ENCODE assay signal across 30 mouse cellular contexts in genomic region chr2:101673547-101673946, GRCm38 (mm10). TPM values are rescaled to one million over a fixed set of nuclear protein-coding genes. Genes with fewer than 3 reads are reported as not detected.
DNase-seq lines count a peak whose midpoint lies in the region; ATAC-seq lines count a peak whose summit lies in the region.
"Had no signal": no experiment of that assay in that cellular context is flagged by ENCODE, and none has a peak within 500 bp of the region (broad histone marks: within the 10 kb centered on the region; RNA-seq: fewer than 3 reads in every experiment).

No protein-coding gene starts in this region.

- no peak overlapping the region for H3K4me2 ChIP-seq in limb, embryonic 15.5 days
- H3K4me2 ChIP-seq: embryonic facial prominence, embryonic 13.5 days; forebrain, embryonic 12.5 days; forebrain, embryonic 15.5 days; heart, embryonic 13.5 days; hindbrain, embryonic 12.5 days; hindbrain, embryonic 15.5 days had no signal

- peak; percentile 15 for DNase-seq in cerebellum, adult 11-12 months
- no peak for DNase-seq in cerebellum, adult 11 months
- DNase-seq in cerebellum, postnatal 25 days = peak; percentile 13 to 42
- DNase-seq in layer of hippocampus, adult 18-20 months (ENCODE audit: low spot score in 2 of 2) = peak; percentile 17 to 57
- DNase-seq in layer of hippocampus, adult 9-10 months (ENCODE audit: low spot score) = no peak
- DNase-seq in limb, embryonic 10.5 days (ENCODE audit: low spot score) = no peak
- DNase-seq: adrenal gland, adult 8-10 months; adrenal gland, postnatal 25 days; cerebellum, adult 9-10 months; embryo, embryonic 11 days; gastrocnemius, postnatal 25 days; heart, adult 2 months; heart, postnatal 14 days had no signal

- WGBS in limb, embryonic 15.5 days = 70% methylated on average over 3 of the region's 3 CpGs
- WGBS in limb, embryonic 10.5 days = 74% methylated on average over 3 of the region's 3 CpGs

- no peaks in the 10 kb centered on the region for H3K9me3 ChIP-seq in limb, embryonic 15.5 days
- H3K9me3 ChIP-seq in limb, embryonic 10.5 days (replicated peaks) = no peaks in the 10 kb centered on the region
- H3K9me3 ChIP-seq: embryonic facial prominence, embryonic 10.5 days; embryonic facial prominence, embryonic 13.5 days; forebrain, embryonic 12.5 days; forebrain, embryonic 15.5 days; heart, embryonic 10.5 days; heart, embryonic 13.5 days; hindbrain, embryonic 12.5 days; hindbrain, embryonic 15.5 days had no signal

- H3K27ac ChIP-seq in limb, embryonic 15.5 days = 0 out of 2 replicates have a peak overlapping the region, but pooled peaks have one; percentile 43
- H3K27ac ChIP-seq in limb, embryonic 10.5 days = no peak overlapping the region
- H3K27ac ChIP-seq: embryonic facial prominence, embryonic 10.5 days; embryonic facial prominence, embryonic 13.5 days; forebrain, embryonic 12.5 days; forebrain, embryonic 15.5 days; heart, adult 2 months; heart, embryonic 10.5 days; heart, embryonic 13.5 days; hindbrain, embryonic 12.5 days; hindbrain, embryonic 15.5 days had no signal

- H3K27me3 ChIP-seq in limb, embryonic 15.5 days = no peaks in the 10 kb centered on the region
- 0 out of 2 replicates have a peak, but pooled peaks cover 7% of the 10 kb centered on the region for H3K27me3 ChIP-seq in limb, embryonic 10.5 days (ENCODE audit: low read depth, poor library complexity, severe bottlenecking)
- H3K27me3 ChIP-seq: hindbrain, embryonic 15.5 days had no signal

- no peak overlapping the region for H3K9ac ChIP-seq in limb, embryonic 15.5 days
- H3K9ac ChIP-seq: embryonic facial prominence, embryonic 13.5 days; forebrain, embryonic 12.5 days; forebrain, embryonic 15.5 days; heart, embryonic 13.5 days; hindbrain, embryonic 12.5 days; hindbrain, embryonic 15.5 days had no signal

- H3K36me3 ChIP-seq in limb, embryonic 15.5 days = no peaks in the 10 kb centered on the region
- H3K36me3 ChIP-seq in limb, embryonic 10.5 days = no peaks in the 10 kb centered on the region
- H3K36me3 ChIP-seq: embryonic facial prominence, embryonic 10.5 days; embryonic facial prominence, embryonic 13.5 days; forebrain, embryonic 12.5 days; forebrain, embryonic 15.5 days; heart, embryonic 10.5 days; heart, embryonic 13.5 days; hindbrain, embryonic 12.5 days; hindbrain, embryonic 15.5 days had no signal

- no peak overlapping the region for H3K4me3 ChIP-seq in limb, embryonic 15.5 days
- H3K4me3 ChIP-seq in limb, embryonic 10.5 days = no peak overlapping the region
- H3K4me3 ChIP-seq: embryonic facial prominence, embryonic 10.5 days; embryonic facial prominence, embryonic 13.5 days; erythroblast, embryonic 14.5 days; forebrain, embryonic 12.5 days; forebrain, embryonic 15.5 days; heart, adult 2 months; heart, embryonic 10.5 days; heart, embryonic 13.5 days; hindbrain, embryonic 12.5 days; hindbrain, embryonic 15.5 days had no signal

- no peaks in the 10 kb centered on the region for H3K4me1 ChIP-seq in limb, embryonic 15.5 days
- peaks cover 4% of the 10 kb centered on the region; the same call in 1 of the 2 replicates for H3K4me1 ChIP-seq in limb, embryonic 10.5 days
- H3K4me1 ChIP-seq: embryonic facial prominence, embryonic 10.5 days; embryonic facial prominence, embryonic 13.5 days; forebrain, embryonic 12.5 days; heart, embryonic 10.5 days; heart, embryonic 13.5 days; hindbrain, embryonic 12.5 days had no signal

- ATAC-seq in cerebellum, adult (ENCODE audit: insufficient number of reproducible peaks, low FRiP score, low TSS enrichment) = no peak; the same call in 1 of the 2 replicates
- no peak for ATAC-seq in limb, embryonic 15.5 days (ENCODE audit: insufficient number of reproducible peaks, low FRiP score, low TSS enrichment, low read depth)
- ATAC-seq: activated CD4-positive, CD25-positive, alpha-beta regulatory T cell, adult 4 months; forebrain, embryonic 15.5 days had no signal

RNA-seq across cellular contexts. Expression of gene Traf6, which starts 4.7 kb away (rescaled TPM):
- total RNA-seq in layer of hippocampus, adult 18-20 months (2021) = 10 to 100 TPM; 15.7 to 15.8 TPM
- 10.3 and 10.5 TPM in 2 replicates for polyA plus RNA-seq in limb, embryonic 15.5 days (2015; fragmentation: Nextera tagmentation; extraction: Ambion mirVana)
- polyA plus RNA-seq in limb, embryonic 10.5 days (2016; fragmentation: Nextera tagmentation; extraction: Ambion mirVana) = 14.6 and 16.1 TPM in 2 replicates

RNA-seq across cellular contexts. Expression of gene B230118H07Rik, which starts 24.2 kb away (rescaled TPM):
- total RNA-seq in layer of hippocampus, adult 18-20 months (2021) = 10 to 100 TPM; 32.1 to 39.6 TPM
- 45.6 and 49.7 TPM in 2 replicates for polyA plus RNA-seq in limb, embryonic 15.5 days (2015; fragmentation: Nextera tagmentation; extraction: Ambion mirVana)
- polyA plus RNA-seq in limb, embryonic 10.5 days (2016; fragmentation: Nextera tagmentation; extraction: Ambion mirVana) = 46.8 and 54.4 TPM in 2 replicates

RNA-seq across cellular contexts. Expression of gene Rag1, which starts 24.2 kb away (rescaled TPM):
- under 1 TPM; 0.20 to 0.30 TPM for total RNA-seq in layer of hippocampus, adult 18-20 months (2021)
- polyA plus RNA-seq in limb, embryonic 15.5 days (2015; fragmentation: Nextera tagmentation; extraction: Ambion mirVana) = 0.05 TPM in 2 replicates
- polyA plus RNA-seq in limb, embryonic 10.5 days (2016; fragmentation: Nextera tagmentation; extraction: Ambion mirVana) = 0.08 and 0.58 TPM in 2 replicates
- total RNA-seq: adrenal gland, postnatal 25 days; ES-E14; gastrocnemius, adult 8-10 months had no signal
- polyA plus RNA-seq: activated CD4-positive, CD25-positive, alpha-beta regulatory T cell, adult 4 months; erythroblast, embryonic 14.5 days; heart, embryonic 10.5 days; intestine, embryonic 14.5 days had no signal

RNA-seq across cellular contexts. Expression of gene Rag2, which starts 49.0 kb away (rescaled TPM):
- total RNA-seq in layer of hippocampus, adult 18-20 months (2021) = not detected
- polyA plus RNA-seq in limb, embryonic 15.5 days (2015; fragmentation: Nextera tagmentation; extraction: Ambion mirVana) = not detected in 2 replicates
- polyA plus RNA-seq in limb, embryonic 10.5 days (2016; fragmentation: Nextera tagmentation; extraction: Ambion mirVana) = not detected in 2 replicates
- total RNA-seq: adrenal gland, adult 8-10 months; adrenal gland, postnatal 25 days; ES-E14; gastrocnemius, adult 8-10 months; gastrocnemius, postnatal 25 days; heart, adult 2 months had no signal
- polyA plus RNA-seq: activated CD4-positive, CD25-positive, alpha-beta regulatory T cell, adult 4 months; cortical plate, adult 2 months; embryonic facial prominence, embryonic 10.5 days; embryonic facial prominence, embryonic 13.5 days; erythroblast, embryonic 14.5 days; forebrain, embryonic 12.5 days; forebrain, embryonic 15.5 days; gonadal fat pad, adult 2 months; heart, adult 2 months; heart, embryonic 10.5 days; hindbrain, embryonic 15.5 days had no signal

Comparison
In these comparisons a context has a peak if more than half of its experiments do, and no peak if none do; other contexts are left out.
1. DNase-seq: peak in cerebellum, adult 11-12 months (single experiment), cerebellum, postnatal 25 days (2 of 2) and layer of hippocampus, adult 18-20 months (2 of 2); none in cerebellum, adult 11 months (single experiment), layer of hippocampus, adult 9-10 months (single experiment) and limb, embryonic 10.5 days (single experiment).